Mouse (Mus musculus): ENCODE results near the gene Rab24. TPM values are rescaled to one million over a fixed set of nuclear protein-coding genes. Genes with fewer than 3 reads are reported as not detected.

Rab24 gene
- polyA plus RNA-seq, 1 experiment from 2014 or later = 108 TPM

- no peaks in the 10 kb centered on the region for H3K27me3 ChIP-seq (ENCODE audit: control insufficient read depth, insufficient read depth, low read length)
- DNase-seq (no peak), ATAC-seq (ENCODE audit: low FRiP score, low TSS enrichment) (no peak)
- H3K4me1 ChIP-seq (ENCODE audit: control insufficient read depth, insufficient read depth, low read length) = no peaks in the 10 kb centered on the region
- H3K4me3 ChIP-seq (replicated peaks; ENCODE audit: low read depth, low read length) = no peak overlapping the region
- H3K9ac ChIP-seq (replicated peaks; ENCODE audit: low read length) = no peak overlapping the region
- H3K36me3 ChIP-seq (ENCODE audit: control insufficient read depth, insufficient read depth, low read length) = peaks cover 81% of the 10 kb centered on the region
- H3K27ac ChIP-seq (replicated peaks; ENCODE audit: low read depth, low read length) = no peak overlapping the region
- H3K9me3 ChIP-seq (ENCODE audit: control insufficient read depth, low read length) = no peaks in the 10 kb centered on the region
- H3K4me2 ChIP-seq (ENCODE audit: low read length) = no peak overlapping the region
- 87% methylated on average over 11 of the region's 11 CpGs for WGBS
These were observed 25.0 kb upstream of the Rab24 start for GRCm38 (mm10) chr13:55346745-55347144.

- Histone ChIP-seq H3K9me3 (ENCODE audit: control insufficient read depth, low read length) (no peaks in the 10 kb centered on the region), H3K27me3 (ENCODE audit: control insufficient read depth, insufficient read depth, low read length) (no peaks in the 10 kb centered on the region), H3K9ac (replicated peaks; ENCODE audit: low read length) (no peak overlapping the region), H3K27ac (replicated peaks; ENCODE audit: low read depth, low read length) (no peak overlapping the region), H3K4me1 (ENCODE audit: control insufficient read depth, insufficient read depth, low read length) (no peaks in the 10 kb centered on the region), H3K36me3 (ENCODE audit: control insufficient read depth, insufficient read depth, low read length) (peaks cover 58% of the 10 kb centered on the region), H3K4me3 (replicated peaks; ENCODE audit: low read depth, low read length) (no peak overlapping the region), H3K4me2 (ENCODE audit: low read length) (no peak overlapping the region)
- WGBS = 90% methylated on average over 7 of the region's 7 CpGs
- DNase-seq (no peak), ATAC-seq (ENCODE audit: low FRiP score, low TSS enrichment) (no peak)
These were observed 22.5 kb upstream of the Rab24 start for GRCm38 (mm10) chr13:55344286-55344685.

- Histone ChIP-seq H3K4me3 (replicated peaks; ENCODE audit: low read depth, low read length) (no peak overlapping the region), H3K4me2 (ENCODE audit: low read length) (no peak overlapping the region), H3K27me3 (ENCODE audit: control insufficient read depth, insufficient read depth, low read length) (no peaks in the 10 kb centered on the region), H3K9me3 (ENCODE audit: control insufficient read depth, low read length) (no peaks in the 10 kb centered on the region), H3K4me1 (ENCODE audit: control insufficient read depth, insufficient read depth, low read length) (no peaks in the 10 kb centered on the region), H3K9ac (replicated peaks; ENCODE audit: low read length) (no peak overlapping the region), H3K36me3 (ENCODE audit: control insufficient read depth, insufficient read depth, low read length) (peaks cover 40% of the 10 kb centered on the region), H3K27ac (replicated peaks; ENCODE audit: low read depth, low read length) (no peak overlapping the region)
- DNase-seq = no peak
- 43% methylated on average over 11 of the region's 11 CpGs for WGBS
- no peak for ATAC-seq (ENCODE audit: low FRiP score, low TSS enrichment)
These were observed 20.7 kb upstream of the Rab24 start for GRCm38 (mm10) chr13:55342469-55342868.

- Histone ChIP-seq H3K4me2 (ENCODE audit: low read length) (no peak overlapping the region), H3K9me3 (ENCODE audit: control insufficient read depth, low read length) (no peaks in the 10 kb centered on the region), H3K4me3 (replicated peaks; ENCODE audit: low read depth, low read length) (no peak overlapping the region), H3K36me3 (ENCODE audit: control insufficient read depth, insufficient read depth, low read length) (peaks cover 8% of the 10 kb centered on the region), H3K27me3 (ENCODE audit: control insufficient read depth, insufficient read depth, low read length) (no peaks in the 10 kb centered on the region), H3K27ac (replicated peaks; ENCODE audit: low read depth, low read length) (no peak overlapping the region), H3K9ac (replicated peaks; ENCODE audit: low read length) (no peak overlapping the region), H3K4me1 (ENCODE audit: control insufficient read depth, insufficient read depth, low read length) (no peaks in the 10 kb centered on the region)
- ATAC-seq (ENCODE audit: low FRiP score, low TSS enrichment) (no peak), DNase-seq (no peak)
- 42% methylated on average over 2 of the region's 2 CpGs for WGBS
These were observed 17.5 kb upstream of the Rab24 start for GRCm38 (mm10) chr13:55339259-55339658.

DNA sequence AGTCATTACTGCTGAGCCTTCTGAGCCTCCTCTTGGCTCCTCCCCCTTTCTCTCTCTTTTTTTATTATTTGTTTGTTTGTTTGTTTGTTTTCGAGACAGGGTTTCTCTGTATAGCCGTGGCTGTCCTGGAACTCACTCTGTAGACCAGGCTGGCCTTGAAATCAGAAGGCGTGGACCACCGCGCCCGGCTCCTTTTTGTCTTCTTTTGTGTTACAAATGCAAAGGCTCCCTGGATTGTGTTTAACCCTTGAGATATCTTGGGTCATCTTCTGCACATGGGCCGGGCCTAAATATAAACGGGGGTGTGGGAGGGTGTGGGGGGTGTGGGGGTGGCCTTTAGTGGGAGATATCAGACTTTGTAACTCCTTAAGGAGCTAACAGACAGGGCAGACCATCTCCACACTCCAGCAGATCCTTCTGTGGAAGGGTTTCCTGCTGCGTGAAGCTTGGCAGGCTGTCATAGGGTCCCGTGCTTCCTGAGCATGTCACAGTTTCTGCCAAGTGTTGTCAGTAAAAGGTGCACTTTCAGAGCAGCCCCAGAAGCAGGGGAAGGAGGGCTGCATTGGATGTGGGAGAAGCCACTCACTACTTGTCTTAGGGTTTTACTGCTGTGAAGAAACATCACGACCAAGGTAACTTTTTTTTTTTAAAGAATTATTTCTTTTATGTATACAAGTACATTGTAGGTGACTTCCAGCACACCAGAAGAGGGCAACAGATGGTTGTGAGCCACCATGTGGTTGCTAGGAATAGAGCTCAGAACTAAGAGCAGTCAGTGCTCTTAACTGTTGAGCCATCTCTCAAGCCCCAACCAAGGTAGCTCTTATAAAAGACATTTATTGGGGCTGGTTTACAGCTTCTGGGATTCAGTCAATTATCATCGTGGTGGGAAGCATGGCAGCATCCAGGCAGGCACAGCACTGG is 16.6 kb upstream of the Rab24 start:
- H3K4me1 ChIP-seq (ENCODE audit: control insufficient read depth, insufficient read depth, low read length) = no peaks in the 10 kb centered on the region
- no peak overlapping the region for H3K27ac ChIP-seq (replicated peaks; ENCODE audit: low read depth, low read length)
- H3K9me3 ChIP-seq (ENCODE audit: control insufficient read depth, low read length) = no peaks in the 10 kb centered on the region
- H3K4me3 ChIP-seq (replicated peaks; ENCODE audit: low read depth, low read length) = no peak overlapping the region
- H3K27me3 ChIP-seq (ENCODE audit: control insufficient read depth, insufficient read depth, low read length) = no peaks in the 10 kb centered on the region
- ATAC-seq (ENCODE audit: low FRiP score, low TSS enrichment) (no peak), DNase-seq (no peak)
- WGBS = 58% methylated on average over 12 of the region's 12 CpGs
- H3K36me3 ChIP-seq (ENCODE audit: control insufficient read depth, insufficient read depth, low read length) = no peaks in the 10 kb centered on the region
- no peak overlapping the region for H3K9ac ChIP-seq (replicated peaks; ENCODE audit: low read length)
- H3K4me2 ChIP-seq (ENCODE audit: low read length) = no peak overlapping the region

DNA sequence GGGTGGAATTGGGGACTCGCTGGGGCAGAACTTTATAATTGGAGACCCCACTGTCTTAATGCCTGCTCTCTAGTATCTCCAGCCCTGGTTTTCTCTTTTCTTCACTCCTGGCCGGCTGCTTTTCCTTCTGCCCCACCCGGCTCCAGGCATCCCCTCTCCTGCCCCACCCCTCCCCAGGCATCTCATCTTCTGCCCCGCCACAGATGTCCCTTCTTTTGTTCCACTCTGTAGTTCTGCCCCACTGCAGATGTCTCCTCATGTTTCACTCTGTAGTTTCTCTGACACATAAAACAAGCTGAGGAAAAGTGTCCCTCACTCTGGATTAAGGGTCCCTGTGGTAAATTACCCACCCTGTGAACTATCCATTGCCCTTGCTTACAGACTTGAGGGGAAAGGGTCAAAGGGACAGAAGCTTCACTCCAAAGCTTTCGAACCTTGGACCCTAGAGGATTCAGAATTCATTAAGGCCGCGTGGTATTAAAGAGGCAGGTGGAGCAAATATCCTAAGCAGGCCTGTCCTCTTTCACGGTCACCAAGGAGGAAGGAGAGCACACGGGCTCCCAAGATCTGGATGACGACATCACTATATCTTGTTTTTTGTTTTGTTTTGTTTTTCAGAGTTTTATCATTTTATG is 15.7 kb upstream of the Rab24 start:
- Histone ChIP-seq H3K9me3 (ENCODE audit: control insufficient read depth, low read length) (no peaks in the 10 kb centered on the region), H3K27ac (replicated peaks; ENCODE audit: low read depth, low read length) (no peak overlapping the region), H3K4me2 (ENCODE audit: low read length) (no peak overlapping the region), H3K36me3 (ENCODE audit: control insufficient read depth, insufficient read depth, low read length) (no peaks in the 10 kb centered on the region), H3K4me3 (replicated peaks; ENCODE audit: low read depth, low read length) (no peak overlapping the region), H3K4me1 (ENCODE audit: control insufficient read depth, insufficient read depth, low read length) (no peaks in the 10 kb centered on the region), H3K9ac (replicated peaks; ENCODE audit: low read length) (no peak overlapping the region), H3K27me3 (ENCODE audit: control insufficient read depth, insufficient read depth, low read length) (no peaks in the 10 kb centered on the region)
- 67% methylated on average over 10 of the region's 10 CpGs for WGBS
- ATAC-seq (ENCODE audit: low FRiP score, low TSS enrichment) (no peak), DNase-seq (no peak)

DNA sequence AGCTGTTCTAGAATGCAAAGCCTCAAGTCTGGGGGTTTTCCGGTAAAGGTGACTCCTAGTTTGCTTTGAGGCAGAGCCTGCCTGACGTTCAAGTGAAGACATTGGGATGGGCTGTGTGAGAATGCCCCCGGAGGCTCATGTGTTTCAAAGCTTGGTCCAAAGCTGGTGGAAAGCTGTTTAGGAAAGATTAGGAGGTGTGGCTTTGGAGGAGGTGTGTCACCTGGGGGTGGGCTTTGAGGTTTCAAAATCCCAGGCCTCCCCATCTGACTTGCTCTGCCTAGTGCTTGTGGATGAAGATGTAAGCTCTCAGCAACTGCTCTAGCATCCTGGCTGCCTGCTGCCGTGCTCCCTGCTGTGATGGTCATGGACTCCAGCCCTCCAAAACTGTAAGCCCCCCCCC is 14.0 kb upstream of the Rab24 start:
- no peak overlapping the region for H3K9ac ChIP-seq (replicated peaks; ENCODE audit: low read length)
- ATAC-seq (ENCODE audit: low FRiP score, low TSS enrichment) (no peak), DNase-seq (no peak)
- WGBS = 89% methylated on average over 4 of the region's 4 CpGs
- no peaks in the 10 kb centered on the region for H3K9me3 ChIP-seq (ENCODE audit: control insufficient read depth, low read length)
- H3K27ac ChIP-seq (replicated peaks; ENCODE audit: low read depth, low read length) = no peak overlapping the region
- H3K4me3 ChIP-seq (replicated peaks; ENCODE audit: low read depth, low read length) = no peak overlapping the region
- 0 out of 2 replicates have a peak, but pooled peaks cover 3% of the 10 kb centered on the region for H3K4me1 ChIP-seq (ENCODE audit: control insufficient read depth, insufficient read depth, low read length)
- no peak overlapping the region for H3K4me2 ChIP-seq (ENCODE audit: low read length)
- no peaks in the 10 kb centered on the region for H3K27me3 ChIP-seq (ENCODE audit: control insufficient read depth, insufficient read depth, low read length)
- H3K36me3 ChIP-seq (ENCODE audit: control insufficient read depth, insufficient read depth, low read length) = no peaks in the 10 kb centered on the region

- no peak overlapping the region for H3K4me3 ChIP-seq (replicated peaks; ENCODE audit: low read depth, low read length)
- H3K4me1 ChIP-seq (ENCODE audit: control insufficient read depth, insufficient read depth, low read length) = 0 out of 2 replicates have a peak, but pooled peaks cover 18% of the 10 kb centered on the region
- ATAC-seq (ENCODE audit: low FRiP score, low TSS enrichment) (no peak), DNase-seq (no peak)
- no peak overlapping the region for H3K4me2 ChIP-seq (ENCODE audit: low read length)
- no peaks in the 10 kb centered on the region for H3K9me3 ChIP-seq (ENCODE audit: control insufficient read depth, low read length)
- H3K9ac ChIP-seq (replicated peaks; ENCODE audit: low read length) = no peak overlapping the region
- H3K27me3 ChIP-seq (ENCODE audit: control insufficient read depth, insufficient read depth, low read length) = no peaks in the 10 kb centered on the region
- WGBS = 92% methylated on average over 3 of the region's 3 CpGs
- no peaks in the 10 kb centered on the region for H3K36me3 ChIP-seq (ENCODE audit: control insufficient read depth, insufficient read depth, low read length)
- no peak overlapping the region for H3K27ac ChIP-seq (replicated peaks; ENCODE audit: low read depth, low read length)
These were observed 10.6 kb upstream of the Rab24 start for GRCm38 (mm10) chr13:55332331-55332730.

Data from midbrain, embryonic 14.5 days (tissue).